Mouse (Mus musculus) hindbrain, embryonic 11.5 days (tissue): ENCODE measurements around the gene Cdc20. TPM values are rescaled to one million over a fixed set of nuclear protein-coding genes. Genes with fewer than 3 reads are reported as not detected.

ENCODE experiments used
- ATAC-seq: fragments of 200-750 bp; cut with Nextera tagmentation; 2 replicates; pipeline ENCODE4 v1.8.0; 2017; ENCODE audit warnings: mild to moderate bottlenecking, moderate TSS enrichment, moderate library complexity; ENCODE audit not compliant: low FRiP score
- DNase-seq: peaks from one replicate; pipeline ENCODE4 v3.0.0-alpha.2; 2015; ENCODE audit warnings: low spot score
- H3K27ac ChIP-seq: fragments of 300-500 bp; sonication (generic); 2 replicates; pipeline ENCODE4 v1.5.1; 2014; ENCODE audit warnings: mild to moderate bottlenecking, low read depth, low read length
- H3K27me3 ChIP-seq: fragments of 300-500 bp; sonication (generic); 2 replicates; pipeline ENCODE4 v1.6.1; 2014; ENCODE audit warnings: mild to moderate bottlenecking, low read length, moderate library complexity, mixed read lengths; ENCODE audit not compliant: control insufficient read depth, insufficient read depth
- H3K36me3 ChIP-seq: fragments of 300-500 bp; sonication (generic); 2 replicates; pipeline ENCODE4 v1.6.1; 2014; ENCODE audit warnings: mild to moderate bottlenecking, low read length, moderate library complexity, mixed read lengths; ENCODE audit not compliant: control insufficient read depth, insufficient read depth
- H3K4me1 ChIP-seq: fragments of 300-500 bp; sonication (generic); replicated peaks from 2 replicates; pipeline ENCODE4 v1.6.1; 2014; ENCODE audit warnings: low read length, mixed read lengths; ENCODE audit not compliant: control insufficient read depth, insufficient read depth
- H3K4me2 ChIP-seq: fragments of 300-500 bp; sonication (generic); replicated peaks from 2 replicates; pipeline ENCODE4 v1.6.1; 2014; ENCODE audit warnings: mild to moderate bottlenecking, low read depth, low read length
- H3K4me3 ChIP-seq: fragments of 300-500 bp; sonication (generic); 2 replicates; pipeline ENCODE4 v1.5.1; 2014; ENCODE audit warnings: low read depth, low read length
- H3K9ac ChIP-seq: fragments of 300-500 bp; sonication (generic); 2 replicates; pipeline ENCODE4 v1.6.1; 2014; ENCODE audit warnings: low read depth, low read length
- H3K9me3 ChIP-seq: fragments of 300-500 bp; sonication (generic); 2 replicates; pipeline ENCODE4 v1.6.1; 2016; ENCODE audit warnings: low read length; ENCODE audit not compliant: control insufficient read depth
- WGBS: fragments of 180-500 bp; shearing (Covaris S2); extraction: QIAGEN DNeasy Blood & Tissue Kit; methylation state at CpG from one replicate; pipeline ENCODE4 v1.1.7; 2014; 5-methylcytosine and 5-hydroxymethylcytosine counted together
- polyA plus RNA-seq: library from polyadenylated mRNA; unstranded; fragments of >200 nt; fragmentation: Nextera tagmentation; extraction: Ambion mirVana; gene quantifications from 2 replicates; pipeline ENCODE4 v1.2.1, GENCODE M21; 2014

Cdc20 gene
- polyA plus RNA-seq, 1 experiment from 2014 or later = 236 TPM

- H3K36me3 ChIP-seq = 0 out of 2 replicates have a peak, but pooled peaks cover 2% of the 10 kb centered on the region
- no peak overlapping the region for H3K4me2 ChIP-seq
- DNase-seq (no peak), ATAC-seq (no peak)
- WGBS = 89% methylated on average over 1 of the region's 1 CpGs
- H3K4me3 ChIP-seq = no peak overlapping the region
- no peak overlapping the region for H3K27ac ChIP-seq
- no peak overlapping the region for H3K9ac ChIP-seq
- no peaks in the 10 kb centered on the region for H3K9me3 ChIP-seq
- H3K27me3 ChIP-seq = no peaks in the 10 kb centered on the region
- H3K4me1 ChIP-seq = peaks cover 4% of the 10 kb centered on the region; the same call in 1 of the 2 replicates
These were observed 11.8 kb downstream of the Cdc20 start for GRCm38 (mm10) chr4:118425374-118425773.

DNA sequence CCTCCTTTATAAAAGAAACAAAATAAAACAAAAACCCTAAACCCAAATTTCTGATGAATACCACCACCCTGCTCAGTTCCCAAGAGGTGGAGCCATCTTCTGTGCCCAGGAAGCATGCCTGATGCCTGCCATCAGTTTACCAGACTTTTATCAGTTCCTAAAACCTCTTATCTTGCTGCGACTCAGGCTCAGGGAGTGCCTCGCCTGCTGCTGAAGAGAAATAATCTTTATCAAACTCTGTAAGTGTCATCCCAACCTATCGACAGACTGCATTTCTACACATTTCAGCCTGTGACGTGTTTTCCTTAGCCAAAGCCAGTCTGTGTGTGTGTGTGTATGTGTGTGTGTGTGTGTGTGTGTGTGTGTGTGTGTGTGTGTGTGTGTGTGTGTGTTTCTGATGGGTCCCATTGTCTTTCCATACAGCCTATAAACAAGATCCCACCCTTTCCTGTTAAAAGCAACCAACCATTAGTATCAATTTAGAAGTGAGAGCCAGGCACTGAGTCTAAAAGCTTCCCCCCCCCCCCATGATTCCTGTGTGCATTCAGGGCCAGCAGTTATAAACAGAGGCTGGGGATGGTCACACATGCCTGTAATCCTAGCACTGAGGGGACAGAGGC lies 12.5 kb downstream of the Cdc20 start:
- no peak overlapping the region for H3K4me3 ChIP-seq
- 87% methylated on average over 4 of the region's 4 CpGs for WGBS
- no peak overlapping the region for H3K27ac ChIP-seq
- no peak overlapping the region for H3K9ac ChIP-seq
- no peak overlapping the region for H3K4me2 ChIP-seq
- 0 out of 2 replicates have a peak, but pooled peaks cover 2% of the 10 kb centered on the region for H3K36me3 ChIP-seq
- ATAC-seq (no peak), DNase-seq (no peak)
- H3K4me1 ChIP-seq = peaks cover 3% of the 10 kb centered on the region; the same call in 1 of the 2 replicates
- no peaks in the 10 kb centered on the region for H3K27me3 ChIP-seq
- H3K9me3 ChIP-seq = no peaks in the 10 kb centered on the region

GRCm38 (mm10) chr4:118421384-118421783 lies 15.8 kb downstream of the Cdc20 start:
- 97% methylated on average over 3 of the region's 3 CpGs for WGBS
- Histone ChIP-seq H3K9ac (no peak overlapping the region), H3K4me1 (no peaks in the 10 kb centered on the region), H3K4me3 (no peak overlapping the region), H3K36me3 (0 out of 2 replicates have a peak, but pooled peaks cover 2% of the 10 kb centered on the region), H3K4me2 (no peak overlapping the region), H3K9me3 (no peaks in the 10 kb centered on the region), H3K27me3 (no peaks in the 10 kb centered on the region), H3K27ac (no peak overlapping the region)
- DNase-seq (no peak), ATAC-seq (no peak)

- H3K4me1 ChIP-seq = no peaks in the 10 kb centered on the region
- DNase-seq = no peak
- H3K9ac ChIP-seq = no peak overlapping the region
- H3K36me3 ChIP-seq = peaks cover 18% of the 10 kb centered on the region
- no peaks in the 10 kb centered on the region for H3K9me3 ChIP-seq
- 91% methylated on average over 13 of the region's 13 CpGs for WGBS
- H3K27ac ChIP-seq = no peak overlapping the region
- H3K4me2 ChIP-seq = no peak overlapping the region
- H3K4me3 ChIP-seq = no peak overlapping the region
- no peak for ATAC-seq
- no peaks in the 10 kb centered on the region for H3K27me3 ChIP-seq
These were observed 19.9 kb downstream of the Cdc20 start for GRCm38 (mm10) chr4:118417112-118417797.

- 93% methylated on average over 5 of the region's 5 CpGs for WGBS
- peaks cover 15% of the 10 kb centered on the region for H3K36me3 ChIP-seq
These were observed 20.8 kb downstream of the Cdc20 start for GRCm38 (mm10) chr4:118416329-118416728.

GRCm38 (mm10) chr4:118415779-118416178 lies 21.4 kb downstream of the Cdc20 start:
- Histone ChIP-seq H3K4me3 (no peak overlapping the region), H3K4me2 (no peak overlapping the region), H3K9me3 (no peaks in the 10 kb centered on the region), H3K9ac (no peak overlapping the region), H3K36me3 (peaks cover 15% of the 10 kb centered on the region), H3K4me1 (no peaks in the 10 kb centered on the region), H3K27ac (no peak overlapping the region), H3K27me3 (no peaks in the 10 kb centered on the region)
- ATAC-seq (no peak), DNase-seq (no peak)
- WGBS = 91% methylated on average over 2 of the region's 2 CpGs

More at GRCm38 (mm10) chr4:118416329-118416728, 20.8 kb downstream of the Cdc20 start:
- no peaks in the 10 kb centered on the region for H3K4me1 ChIP-seq
- no peak overlapping the region for H3K9ac ChIP-seq
- no peaks in the 10 kb centered on the region for H3K27me3 ChIP-seq
- no peak overlapping the region for H3K4me2 ChIP-seq
- H3K9me3 ChIP-seq = no peaks in the 10 kb centered on the region
- no peak overlapping the region for H3K4me3 ChIP-seq
- ATAC-seq = no peak
- H3K27ac ChIP-seq = no peak overlapping the region
- no peak for DNase-seq

DNA sequence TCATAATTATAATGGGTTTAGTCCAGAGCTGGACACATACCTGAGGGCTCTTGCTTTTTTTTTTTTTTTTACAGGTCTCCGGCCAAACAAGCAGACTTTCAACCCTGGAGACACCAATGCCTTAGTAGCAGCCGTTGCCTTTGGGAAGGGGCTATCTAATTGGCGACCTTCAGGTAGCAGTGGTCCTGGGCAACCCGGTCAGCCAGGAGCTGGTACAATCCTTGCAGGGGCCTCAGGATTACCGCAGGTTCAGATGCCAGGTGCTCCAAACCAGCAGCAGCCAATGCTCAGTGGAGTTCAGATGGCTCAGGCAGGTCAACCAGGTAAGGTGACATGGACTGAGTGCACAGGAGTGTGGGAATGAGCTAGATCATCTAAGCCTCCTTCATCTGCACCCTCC lies 23.6 kb downstream of the Cdc20 start:
- 92% methylated on average over 5 of the region's 5 CpGs for whole genome bisulfite sequencing
- H3K36me3 ChIP-seq = peaks cover 15% of the 10 kb centered on the region
- H3K9ac ChIP-seq = no peak overlapping the region
- H3K4me1 ChIP-seq = no peaks in the 10 kb centered on the region
- ATAC-seq = no peak
- H3K9me3 ChIP-seq = no peaks in the 10 kb centered on the region
- H3K4me3 ChIP-seq = no peak overlapping the region
- no peak overlapping the region for H3K27ac ChIP-seq
- no peak overlapping the region for H3K4me2 ChIP-seq
- H3K27me3 ChIP-seq = no peaks in the 10 kb centered on the region
- no peak for DNase-seq

- DNase-seq = no peak
- no peaks in the 10 kb centered on the region for H3K4me1 ChIP-seq
These were observed 26.3 kb downstream of the Cdc20 start for GRCm38 (mm10) chr4:118410871-118411270.

More at GRCm38 (mm10) chr4:118410871-118411270, 26.3 kb downstream of the Cdc20 start:
- Histone ChIP-seq H3K9ac (no peak overlapping the region), H3K27me3 (no peaks in the 10 kb centered on the region), H3K9me3 (no peaks in the 10 kb centered on the region), H3K27ac (no peak overlapping the region), H3K4me2 (no peak overlapping the region), H3K36me3 (peaks cover 13% of the 10 kb centered on the region), H3K4me3 (no peak overlapping the region)
- WGBS = 94% methylated on average over 5 of the region's 5 CpGs
- no peak for ATAC-seq
